Mouse (Mus musculus): ENCODE data around the gene Jtb. TPM values are rescaled to one million over a fixed set of nuclear protein-coding genes. Genes with fewer than 3 reads are reported as not detected.

Jtb gene
- polyA plus RNA-seq, 1 experiment from 2014 or later, result 111 TPM

- Histone ChIP-seq H3K4me1 (peaks cover 15% of the 10 kb centered on the region), H3K27me3 (no peaks in the 10 kb centered on the region), H3K4me2 (peak overlapping the region; percentile 89), H3K9me3 (replicated peaks) (no peaks in the 10 kb centered on the region), H3K9ac (peak overlapping the region; percentile 89), H3K36me3 (ENCODE audit: poor library complexity, severe bottlenecking) (peaks cover 41% of the 10 kb centered on the region), H3K27ac (peak overlapping the region; percentile 91), H3K4me3 (peak overlapping the region; percentile 88)
- 30% methylated on average over 13 of the region's 16 CpGs for WGBS
- peak; percentile 37 for ATAC-seq
These were observed 34.7 kb downstream of the Jtb start for GRCm38 (mm10) chr3:90265932-90266741.

- Histone ChIP-seq H3K4me1 (peaks cover 15% of the 10 kb centered on the region), H3K4me3 (no peak overlapping the region), H3K36me3 (ENCODE audit: poor library complexity, severe bottlenecking) (peaks cover 39% of the 10 kb centered on the region), H3K9ac (no peak overlapping the region), H3K4me2 (peak overlapping the region; percentile 89; the same call in 1 of the 2 replicates), H3K27me3 (no peaks in the 10 kb centered on the region), H3K27ac (no peak overlapping the region), H3K9me3 (replicated peaks) (no peaks in the 10 kb centered on the region)
- ATAC-seq, result no peak
- WGBS, result 92% methylated on average over 20 of the region's 20 CpGs
These were observed 35.7 kb downstream of the Jtb start for GRCm38 (mm10) chr3:90266901-90267775.

GRCm38 (mm10) chr3:90268190-90268589 is 36.8 kb downstream of the Jtb start:
- H3K4me3 ChIP-seq, result no peak overlapping the region
- peaks cover 37% of the 10 kb centered on the region for H3K36me3 ChIP-seq (ENCODE audit: poor library complexity, severe bottlenecking)
- WGBS, result over 99% methylated on average over 11 of the region's 11 CpGs
- ATAC-seq, result no peak
- no peaks in the 10 kb centered on the region for H3K9me3 ChIP-seq (replicated peaks)
- H3K4me1 ChIP-seq, result peaks cover 15% of the 10 kb centered on the region
- H3K27ac ChIP-seq, result no peak overlapping the region
- H3K4me2 ChIP-seq, result no peak overlapping the region
- no peaks in the 10 kb centered on the region for H3K27me3 ChIP-seq
- no peak overlapping the region for H3K9ac ChIP-seq

- Histone ChIP-seq H3K27me3 (no peaks in the 10 kb centered on the region), H3K9ac (no peak overlapping the region), H3K4me2 (no peak overlapping the region), H3K4me1 (peaks cover 15% of the 10 kb centered on the region), H3K27ac (no peak overlapping the region), H3K36me3 (ENCODE audit: poor library complexity, severe bottlenecking) (peaks cover 36% of the 10 kb centered on the region), H3K4me3 (no peak overlapping the region), H3K9me3 (replicated peaks) (no peaks in the 10 kb centered on the region)
- 89% methylated on average over 16 of the region's 16 CpGs for WGBS
- no peak for ATAC-seq
These were observed 37.6 kb downstream of the Jtb start for GRCm38 (mm10) chr3:90268971-90269370.

DNA sequence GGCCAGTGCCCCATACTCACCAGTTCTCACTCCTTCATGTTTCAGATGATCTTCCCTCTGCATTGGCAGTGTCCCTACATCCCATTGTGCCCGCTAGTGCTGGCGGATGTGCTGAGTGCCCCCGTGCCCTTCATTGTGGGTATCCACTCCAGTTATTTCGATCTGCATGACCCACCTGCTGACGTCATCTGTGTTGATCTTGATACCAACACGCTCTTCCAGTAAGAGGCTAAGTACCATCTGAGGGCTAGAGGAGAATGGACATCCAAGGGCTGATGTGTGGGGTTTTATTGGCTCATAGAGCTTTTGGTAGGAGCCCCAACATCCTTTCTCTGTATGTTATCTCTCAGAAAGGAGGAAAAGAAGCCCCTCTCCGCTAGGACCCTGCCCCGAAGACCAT is 39.4 kb downstream of the Jtb start:
- Histone ChIP-seq H3K27me3 (no peaks in the 10 kb centered on the region), H3K36me3 (ENCODE audit: poor library complexity, severe bottlenecking) (peaks cover 49% of the 10 kb centered on the region), H3K4me3 (no peak overlapping the region), H3K9ac (no peak overlapping the region), H3K27ac (no peak overlapping the region), H3K4me2 (no peak overlapping the region), H3K4me1 (peaks cover 10% of the 10 kb centered on the region), H3K9me3 (replicated peaks) (no peaks in the 10 kb centered on the region)
- ATAC-seq, result no peak
- 97% methylated on average over 8 of the region's 8 CpGs for WGBS

DNA sequence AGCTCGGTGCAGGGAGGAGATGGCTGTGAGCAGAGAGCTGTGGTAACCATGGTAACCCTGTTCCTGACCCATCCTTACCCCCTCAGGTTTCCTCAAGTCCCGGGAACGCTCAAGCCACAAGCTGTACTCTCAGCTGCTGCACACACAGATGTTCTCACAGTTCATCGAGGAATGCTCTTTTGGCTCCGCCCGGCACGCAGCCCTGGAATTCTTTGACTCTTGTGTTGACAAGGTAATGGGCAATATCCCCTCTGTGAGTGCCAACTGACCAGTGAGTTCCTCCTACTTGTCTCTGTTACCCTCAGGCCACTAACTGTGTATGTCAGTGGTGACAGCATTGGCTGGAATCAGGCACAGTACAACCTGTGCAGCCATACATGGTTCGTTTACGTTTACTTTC is 40.8 kb downstream of the Jtb start:
- H3K9me3 ChIP-seq (replicated peaks), result no peaks in the 10 kb centered on the region
- H3K27me3 ChIP-seq, result no peaks in the 10 kb centered on the region
- no peak overlapping the region for H3K4me3 ChIP-seq
- no peak overlapping the region for H3K4me2 ChIP-seq
- H3K36me3 ChIP-seq (ENCODE audit: poor library complexity, severe bottlenecking), result peaks cover 63% of the 10 kb centered on the region
- ATAC-seq, result no peak
- H3K9ac ChIP-seq, result no peak overlapping the region
- H3K27ac ChIP-seq, result no peak overlapping the region
- no peaks in the 10 kb centered on the region for H3K4me1 ChIP-seq
- WGBS, result 82% methylated on average over 9 of the region's 9 CpGs

DNA sequence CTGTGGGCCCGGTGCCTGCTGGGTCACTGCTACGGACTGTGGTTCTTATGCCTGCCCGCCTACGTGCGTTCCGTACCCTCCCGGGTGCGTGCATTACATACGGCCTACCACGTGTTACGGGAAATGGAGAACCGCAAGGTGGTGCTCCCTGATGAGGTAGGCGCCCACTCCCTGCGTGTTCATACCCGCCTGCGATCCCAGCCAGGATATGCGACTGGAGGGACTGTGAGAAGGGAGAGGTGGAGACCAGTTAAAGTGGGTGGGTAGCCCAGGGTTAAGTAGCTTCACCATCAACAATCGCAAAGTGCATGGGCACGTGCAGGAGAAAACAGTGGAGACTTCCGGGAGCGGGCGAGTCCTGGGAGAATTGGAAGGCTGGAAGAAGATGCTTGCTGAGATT is 42.5 kb downstream of the Jtb start:
- Histone ChIP-seq H3K27me3 (no peaks in the 10 kb centered on the region), H3K9me3 (replicated peaks) (no peaks in the 10 kb centered on the region), H3K4me1 (no peaks in the 10 kb centered on the region), H3K9ac (no peak overlapping the region), H3K36me3 (ENCODE audit: poor library complexity, severe bottlenecking) (peaks cover 76% of the 10 kb centered on the region), H3K27ac (no peak overlapping the region), H3K4me3 (no peak overlapping the region), H3K4me2 (no peak overlapping the region)
- WGBS, result 95% methylated on average over 22 of the region's 22 CpGs
- ATAC-seq, result no peak

- WGBS, result 94% methylated on average over 11 of the region's 11 CpGs
- H3K36me3 ChIP-seq (ENCODE audit: poor library complexity, severe bottlenecking), result peaks cover 86% of the 10 kb centered on the region
- no peaks in the 10 kb centered on the region for H3K4me1 ChIP-seq
- H3K4me2 ChIP-seq, result no peak overlapping the region
- H3K9ac ChIP-seq, result no peak overlapping the region
- H3K9me3 ChIP-seq (replicated peaks), result no peaks in the 10 kb centered on the region
- no peak overlapping the region for H3K4me3 ChIP-seq
- no peaks in the 10 kb centered on the region for H3K27me3 ChIP-seq
- H3K27ac ChIP-seq, result no peak overlapping the region
- ATAC-seq, result no peak
These were observed 43.9 kb downstream of the Jtb start for GRCm38 (mm10) chr3:90275286-90275685.

GRCm38 (mm10) chr3:90276858-90277257 is 45.5 kb downstream of the Jtb start:
- H3K9me3 ChIP-seq (replicated peaks), result no peaks in the 10 kb centered on the region
- WGBS, result 40% methylated on average over 15 of the region's 16 CpGs
- H3K4me2 ChIP-seq, result no peak overlapping the region
- no peaks in the 10 kb centered on the region for H3K27me3 ChIP-seq
- ATAC-seq, result no peak
- H3K4me3 ChIP-seq, result no peak overlapping the region
- no peak overlapping the region for H3K27ac ChIP-seq
- peaks cover 79% of the 10 kb centered on the region for H3K36me3 ChIP-seq (ENCODE audit: poor library complexity, severe bottlenecking)
- no peaks in the 10 kb centered on the region for H3K4me1 ChIP-seq
- no peak overlapping the region for H3K9ac ChIP-seq

- Histone ChIP-seq H3K36me3 (ENCODE audit: poor library complexity, severe bottlenecking) (peaks cover 72% of the 10 kb centered on the region), H3K9me3 (replicated peaks) (no peaks in the 10 kb centered on the region), H3K4me2 (no peak overlapping the region), H3K4me1 (no peaks in the 10 kb centered on the region), H3K4me3 (no peak overlapping the region), H3K9ac (no peak overlapping the region), H3K27me3 (no peaks in the 10 kb centered on the region), H3K27ac (no peak overlapping the region)
- 93% methylated on average over 9 of the region's 9 CpGs for WGBS
- ATAC-seq, result no peak
These were observed 46.4 kb downstream of the Jtb start for GRCm38 (mm10) chr3:90277793-90278192.

- Histone ChIP-seq H3K4me2 (no peak overlapping the region), H3K9ac (no peak overlapping the region), H3K27ac (no peak overlapping the region), H3K36me3 (ENCODE audit: poor library complexity, severe bottlenecking) (peaks cover 69% of the 10 kb centered on the region), H3K4me3 (no peak overlapping the region), H3K4me1 (no peaks in the 10 kb centered on the region), H3K9me3 (replicated peaks) (no peaks in the 10 kb centered on the region), H3K27me3 (no peaks in the 10 kb centered on the region)
- no peak for ATAC-seq
- WGBS, result 97% methylated on average over 10 of the region's 10 CpGs
These were observed 46.8 kb downstream of the Jtb start for GRCm38 (mm10) chr3:90278211-90278610.

GRCm38 (mm10) chr3:90279216-90279615 is 47.8 kb downstream of the Jtb start:
- no peak overlapping the region for H3K4me3 ChIP-seq
- WGBS, result 91% methylated on average over 9 of the region's 9 CpGs
- ATAC-seq, result no peak
- no peak overlapping the region for H3K27ac ChIP-seq
- no peak overlapping the region for H3K9ac ChIP-seq
- H3K27me3 ChIP-seq, result no peaks in the 10 kb centered on the region
- peaks cover 61% of the 10 kb centered on the region for H3K36me3 ChIP-seq (ENCODE audit: poor library complexity, severe bottlenecking)
- H3K9me3 ChIP-seq (replicated peaks), result no peaks in the 10 kb centered on the region
- no peaks in the 10 kb centered on the region for H3K4me1 ChIP-seq
- no peak overlapping the region for H3K4me2 ChIP-seq
